Mouse (Mus musculus) midbrain, embryonic 16.5 days (tissue): ENCODE measurements around the gene Itpk1. TPM values are rescaled to one million over a fixed set of nuclear protein-coding genes. Genes with fewer than 3 reads are reported as not detected.

Experiments used
- ATAC-seq: fragments of 200-750 bp; cut with Nextera tagmentation; 2 replicates; pipeline ENCODE4 v1.8.0; 2017; ENCODE audit warnings: moderate TSS enrichment
- H3K27ac ChIP-seq: fragments of 300-500 bp; sonication (generic); 2 replicates; pipeline ENCODE4 v1.5.1; 2014; ENCODE audit warnings: mild to moderate bottlenecking, low read length, mixed read lengths
- H3K27me3 ChIP-seq: fragments of 300-500 bp; sonication (generic); 2 replicates; pipeline ENCODE4 v1.6.1; 2014; ENCODE audit warnings: low read depth, low read length, mixed read lengths; ENCODE audit not compliant: control insufficient read depth, insufficient read depth
- H3K36me3 ChIP-seq: fragments of 300-500 bp; sonication (generic); 2 replicates; pipeline ENCODE4 v1.6.1; 2014; ENCODE audit warnings: mild to moderate bottlenecking, low read length, moderate library complexity, mixed read lengths; ENCODE audit not compliant: control insufficient read depth, insufficient read depth
- H3K4me1 ChIP-seq: fragments of 300-500 bp; sonication (generic); 2 replicates; pipeline ENCODE4 v1.6.1; 2014; ENCODE audit warnings: mild to moderate bottlenecking, low read length, mixed read lengths; ENCODE audit not compliant: control insufficient read depth, insufficient read depth
- H3K4me2 ChIP-seq: fragments of 300-500 bp; sonication (generic); 2 replicates; pipeline ENCODE4 v1.6.1; 2014; ENCODE audit warnings: mild to moderate bottlenecking, low read length, mixed read lengths
- H3K4me3 ChIP-seq: fragments of 300-500 bp; sonication (generic); 2 replicates; pipeline ENCODE4 v1.5.1; 2014; ENCODE audit warnings: low read depth, mild to moderate bottlenecking, low read length, moderate library complexity, mixed read lengths
- H3K9ac ChIP-seq: fragments of 300-500 bp; sonication (generic); 2 replicates; pipeline ENCODE4 v1.6.1; 2014; ENCODE audit warnings: low read depth, low read length, mixed read lengths
- H3K9me3 ChIP-seq: fragments of 300-500 bp; sonication (generic); replicated peaks from 2 replicates; pipeline ENCODE4 v1.6.1; 2014; ENCODE audit warnings: mild to moderate bottlenecking, low read length, mixed read lengths; ENCODE audit not compliant: control insufficient read depth, poor library complexity, severe bottlenecking
- WGBS: fragments of 180-500 bp; shearing (Covaris S2); extraction: QIAGEN DNeasy Blood & Tissue Kit; methylation state at CpG from one replicate; pipeline ENCODE4 v1.1.7; 2014; 5-methylcytosine and 5-hydroxymethylcytosine counted together
- polyA plus RNA-seq: library from polyadenylated mRNA; unstranded; fragments of >200 nt; fragmentation: Nextera tagmentation; extraction: Ambion mirVana; gene quantifications from 2 replicates; pipeline ENCODE4 v1.2.1, GENCODE M21; 2015

Gene Itpk1
- polyA plus RNA-seq, 1 experiment from 2014 or later: 39.3 TPM

- Histone ChIP-seq H3K27me3 (no peaks in the 10 kb centered on the region), H3K27ac (no peak overlapping the region), H3K4me2 (no peak overlapping the region), H3K36me3 (no peaks in the 10 kb centered on the region), H3K4me1 (no peaks in the 10 kb centered on the region), H3K9me3 (no peaks in the 10 kb centered on the region), H3K4me3 (no peak overlapping the region), H3K9ac (no peak overlapping the region)
- 86% methylated on average over 7 of the region's 7 CpGs for WGBS
- no peak for ATAC-seq
Measured at GRCm38 (mm10) chr12:102646586-102647260, 58.0 kb downstream of the Itpk1 start.

GRCm38 (mm10) chr12:102645911-102646585, 58.7 kb downstream of the Itpk1 start:
- H3K9me3 ChIP-seq: no peaks in the 10 kb centered on the region
- H3K4me2 ChIP-seq: no peak overlapping the region
- H3K27ac ChIP-seq: no peak overlapping the region
- H3K9ac ChIP-seq: no peak overlapping the region
- WGBS: 86% methylated on average over 6 of the region's 6 CpGs
- no peak for ATAC-seq
- H3K4me3 ChIP-seq: no peak overlapping the region
- H3K36me3 ChIP-seq: no peaks in the 10 kb centered on the region
- H3K27me3 ChIP-seq: no peaks in the 10 kb centered on the region
- no peaks in the 10 kb centered on the region; the same call in 1 of the 2 replicates for H3K4me1 ChIP-seq

GRCm38 (mm10) chr12:102643316-102643715, 61.4 kb downstream of the Itpk1 start:
- no peak overlapping the region for H3K9ac ChIP-seq
- no peaks in the 10 kb centered on the region for H3K36me3 ChIP-seq
- H3K27me3 ChIP-seq: no peaks in the 10 kb centered on the region
- no peak overlapping the region for H3K27ac ChIP-seq
- H3K4me3 ChIP-seq: no peak overlapping the region
- peaks cover 10% of the 10 kb centered on the region for H3K4me1 ChIP-seq
- H3K9me3 ChIP-seq: no peaks in the 10 kb centered on the region
- 0 out of 2 replicates have a peak, but pooled peaks have one; percentile 34 for ATAC-seq
- WGBS: 81% methylated on average over 6 of the region's 6 CpGs
- no peak overlapping the region for H3K4me2 ChIP-seq

- WGBS: 18% methylated on average over 9 of the region's 9 CpGs
- 0 out of 2 replicates have a peak, but pooled peaks have one; percentile 29 for ATAC-seq
- Histone ChIP-seq H3K9me3 (no peaks in the 10 kb centered on the region), H3K4me3 (no peak overlapping the region), H3K4me2 (no peak overlapping the region), H3K4me1 (peaks cover 10% of the 10 kb centered on the region), H3K27me3 (no peaks in the 10 kb centered on the region), H3K27ac (0 out of 2 replicates have a peak overlapping the region, but pooled peaks have one; percentile 40), H3K9ac (no peak overlapping the region), H3K36me3 (no peaks in the 10 kb centered on the region)
Measured at GRCm38 (mm10) chr12:102640436-102641163, 64.1 kb downstream of the Itpk1 start.

GRCm38 (mm10) chr12:102638878-102639277, 65.9 kb downstream of the Itpk1 start:
- Histone ChIP-seq H3K27me3 (no peaks in the 10 kb centered on the region), H3K4me1 (peaks cover 10% of the 10 kb centered on the region), H3K9ac (no peak overlapping the region), H3K4me3 (no peak overlapping the region), H3K27ac (no peak overlapping the region), H3K36me3 (no peaks in the 10 kb centered on the region), H3K9me3 (no peaks in the 10 kb centered on the region), H3K4me2 (no peak overlapping the region)
- ATAC-seq: no peak
- 44% methylated on average over 3 of the region's 3 CpGs for WGBS

GRCm38 (mm10) chr12:102637235-102637634, 67.5 kb downstream of the Itpk1 start:
- Histone ChIP-seq H3K4me1 (peaks cover 15% of the 10 kb centered on the region), H3K36me3 (no peaks in the 10 kb centered on the region), H3K27me3 (no peaks in the 10 kb centered on the region), H3K27ac (peak overlapping the region; percentile 47; the same call in 1 of the 2 replicates), H3K4me3 (no peak overlapping the region), H3K9ac (no peak overlapping the region), H3K9me3 (no peaks in the 10 kb centered on the region), H3K4me2 (no peak overlapping the region)
- 82% methylated on average over 10 of the region's 10 CpGs for WGBS
- ATAC-seq: no peak

- Histone ChIP-seq H3K9me3 (no peaks in the 10 kb centered on the region), H3K27ac (no peak overlapping the region), H3K4me3 (no peak overlapping the region), H3K4me1 (peaks cover 10% of the 10 kb centered on the region), H3K36me3 (no peaks in the 10 kb centered on the region), H3K4me2 (no peak overlapping the region), H3K9ac (no peak overlapping the region), H3K27me3 (no peaks in the 10 kb centered on the region)
- whole genome bisulfite sequencing: 65% methylated on average over 18 of the region's 20 CpGs
- no peak for ATAC-seq
Measured at GRCm38 (mm10) chr12:102634436-102635050, 70.2 kb downstream of the Itpk1 start.

- WGBS: 50% methylated on average over 4 of the region's 4 CpGs
- ATAC-seq: no peak
Measured at GRCm38 (mm10) chr12:102633083-102633501, 71.6 kb downstream of the Itpk1 start.

More at GRCm38 (mm10) chr12:102633083-102633501, 71.6 kb downstream of the Itpk1 start:
- H3K4me2 ChIP-seq: no peak overlapping the region
- H3K27ac ChIP-seq: no peak overlapping the region
- no peak overlapping the region for H3K4me3 ChIP-seq
- H3K36me3 ChIP-seq: no peaks in the 10 kb centered on the region
- no peaks in the 10 kb centered on the region for H3K27me3 ChIP-seq
- H3K9me3 ChIP-seq: no peaks in the 10 kb centered on the region
- no peak overlapping the region for H3K9ac ChIP-seq
- H3K4me1 ChIP-seq: peaks cover 5% of the 10 kb centered on the region
